Mouse (Mus musculus): ENCODE data around the gene Rheb.
"Not testable (repeated sequence)": the region's sequence is repeated elsewhere in the genome, so short reads cannot be mapped to it uniquely, and the experiment has no call there.

The Rheb gene

DNA sequence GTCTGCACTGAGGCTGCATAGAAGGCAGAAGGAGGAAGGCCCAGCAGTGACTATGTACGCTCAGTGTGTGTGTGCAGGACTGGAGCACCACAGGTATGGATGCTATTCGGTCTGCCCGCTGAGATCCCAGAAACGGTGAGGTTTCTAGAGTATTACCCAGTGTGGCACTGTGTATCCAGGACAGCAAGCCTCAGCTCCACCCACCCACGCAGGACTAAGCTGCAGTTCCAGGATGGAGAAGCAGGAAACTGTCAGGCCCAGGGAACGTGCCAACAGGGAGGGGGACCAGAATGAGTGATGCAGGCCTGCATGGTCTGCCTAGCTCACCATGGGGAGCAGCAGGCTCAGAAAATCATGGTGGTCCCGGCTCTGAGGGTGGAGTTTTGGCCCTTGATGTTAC lies 49.5 kb downstream of the Rheb start:
- DNase-seq (ENCODE audit: low spot score in 2 of 2): peak in 1 of 2 experiments; percentile 36

DNA sequence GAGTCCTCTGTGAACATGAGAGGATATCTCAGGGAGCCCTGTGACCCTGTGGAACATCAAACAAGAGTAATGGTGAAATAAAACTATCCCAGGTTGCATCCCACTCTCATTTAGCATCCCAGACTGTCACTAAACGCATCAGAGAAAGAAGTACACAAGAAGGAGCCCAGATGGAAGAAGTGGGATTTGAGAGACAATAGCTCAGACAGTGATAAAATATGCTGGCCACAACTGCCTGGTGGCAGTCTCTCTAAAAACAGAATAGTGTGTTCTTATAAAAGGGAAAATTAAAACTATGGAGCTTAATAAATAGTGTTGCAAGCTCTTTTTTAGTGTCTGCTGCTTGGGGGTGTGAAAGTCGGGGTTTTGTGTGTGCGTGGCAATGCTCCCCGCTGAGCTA lies 59.5 kb downstream of the Rheb start:
- DNase-seq (ENCODE audit: low spot score in 2 of 2): peak in 1 of 2 experiments; percentile 58

DNA sequence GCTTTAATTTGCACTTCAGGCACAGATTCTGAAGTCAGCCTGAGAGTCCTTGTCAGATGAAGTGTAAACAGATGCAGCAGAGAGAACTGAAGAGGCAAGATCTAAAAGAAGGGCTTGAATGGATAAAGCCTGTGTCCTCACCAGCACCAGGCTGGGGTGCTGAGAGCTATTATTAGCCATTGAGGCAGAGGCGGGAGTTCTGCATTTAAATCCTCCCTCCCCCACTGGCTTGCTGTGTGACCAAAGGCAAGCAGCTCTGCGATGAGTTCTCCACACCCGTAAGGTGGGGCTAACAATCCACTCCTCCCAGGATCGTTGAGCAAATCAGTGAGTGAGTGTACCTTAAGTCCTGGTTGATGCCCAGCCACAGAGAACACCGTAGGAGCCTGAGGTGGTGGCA lies 61.4 kb downstream of the Rheb start:
- DNase-seq (ENCODE audit: low spot score in 2 of 2): peak; percentile 59 to 79

DNA sequence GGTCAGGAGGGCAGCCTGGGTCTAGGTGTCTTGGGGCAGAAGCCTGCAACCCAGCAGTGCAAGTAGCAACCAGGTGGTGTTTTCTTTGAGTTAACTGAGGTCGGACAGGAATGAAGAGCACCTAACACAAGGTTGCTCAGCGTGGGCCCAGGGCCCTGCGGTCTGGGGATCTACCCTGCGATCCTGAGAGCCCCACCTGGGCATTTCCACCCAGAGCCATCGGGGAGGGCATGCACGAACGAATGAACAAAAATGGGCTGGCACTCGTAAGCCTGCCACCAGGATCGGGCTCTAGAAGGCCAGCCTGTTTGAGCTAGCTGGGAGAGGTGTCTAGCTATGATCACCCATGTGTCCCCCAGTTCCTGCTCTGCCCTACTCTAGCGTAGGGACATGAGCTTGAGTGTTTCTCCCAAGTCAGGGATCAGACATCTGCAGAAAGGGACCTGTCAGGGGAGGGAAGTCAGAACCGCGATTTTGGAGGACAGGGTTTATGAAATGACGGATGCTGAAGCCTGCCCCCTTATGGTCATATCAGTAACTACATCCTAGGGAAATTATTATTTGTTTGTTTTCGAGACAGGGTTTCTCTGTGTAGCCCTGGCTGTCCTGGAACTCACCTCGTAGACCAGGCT lies 62.4 kb downstream of the Rheb start:
- DNase-seq (ENCODE audit: low spot score in 2 of 2): no peak

DNA sequence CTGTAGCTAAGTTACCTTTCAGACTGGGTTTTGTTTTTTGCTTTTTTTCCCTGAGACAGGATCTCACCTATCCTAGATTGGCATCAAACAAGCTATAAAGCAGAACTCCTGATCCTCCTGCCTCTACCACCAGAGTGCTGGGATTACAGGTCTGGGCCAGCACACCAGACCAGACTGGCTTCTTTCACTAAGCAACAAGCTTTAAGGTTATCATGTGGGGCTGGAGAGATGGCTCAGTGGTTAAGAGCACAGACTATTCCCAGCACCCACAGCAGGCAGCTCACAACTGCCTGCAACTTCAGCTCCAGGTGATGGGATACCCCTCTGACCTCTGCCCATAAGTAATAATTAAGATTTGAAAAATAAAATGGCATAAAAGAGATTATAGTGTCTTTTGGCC lies 63.1 kb downstream of the Rheb start:
- no peak for DNase-seq (ENCODE audit: low spot score in 2 of 2)

DNA sequence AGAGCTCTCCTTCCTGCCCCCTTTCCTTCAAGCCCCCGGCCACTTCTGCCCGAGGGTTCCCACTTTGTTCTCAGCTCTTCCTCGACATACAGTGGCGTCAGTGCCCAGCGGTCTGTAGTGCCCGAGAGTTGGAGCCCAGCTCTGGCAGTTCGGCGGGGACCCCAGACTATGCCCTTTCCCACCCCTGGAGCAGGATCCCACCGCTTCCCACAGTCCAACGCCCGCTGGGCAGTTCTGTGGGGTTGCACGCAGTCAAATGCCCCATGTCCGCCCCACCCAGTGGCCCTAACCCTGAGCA lies 63.6 kb downstream of the Rheb start:
- no peak for DNase-seq (ENCODE audit: low spot score in 2 of 2)

DNA sequence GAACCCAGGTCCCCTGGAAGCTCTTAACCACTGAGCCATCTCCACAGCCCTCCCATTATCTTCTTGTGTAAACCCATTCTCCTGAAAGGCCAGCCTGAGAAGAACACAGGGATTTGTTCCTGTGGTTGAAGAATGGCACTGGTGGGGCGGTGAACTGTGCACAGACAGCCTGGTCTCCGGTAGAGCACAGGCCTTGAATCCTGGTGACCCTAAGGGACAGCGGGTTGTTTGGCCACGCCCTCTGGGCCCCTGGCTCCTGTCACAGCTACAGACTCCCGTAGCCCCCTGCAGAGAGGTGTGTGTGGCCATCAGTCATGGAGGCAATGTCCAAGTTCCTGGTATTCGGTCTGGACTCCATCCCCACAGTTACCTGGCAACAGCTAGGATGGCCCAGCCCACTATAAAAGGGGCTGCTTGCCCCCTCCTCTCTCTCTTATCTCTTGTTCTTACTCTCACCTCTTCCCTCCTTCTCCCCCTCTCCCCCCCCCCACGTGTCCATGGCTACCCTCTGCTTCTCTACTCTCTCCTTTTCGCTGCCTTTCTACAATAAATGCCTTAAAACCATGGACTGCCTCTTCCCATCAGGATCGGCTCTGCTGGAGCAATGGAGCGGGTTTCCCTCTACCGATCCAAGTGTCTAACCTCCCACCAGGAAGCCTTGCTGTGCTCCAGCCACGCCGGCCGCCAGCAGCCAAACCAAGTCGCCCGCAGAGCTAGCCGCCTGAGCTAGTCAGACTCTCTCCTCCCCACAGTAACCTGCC lies 64.2 kb downstream of the Rheb start:
- no peak for DNase-seq (ENCODE audit: low spot score in 2 of 2)

DNA sequence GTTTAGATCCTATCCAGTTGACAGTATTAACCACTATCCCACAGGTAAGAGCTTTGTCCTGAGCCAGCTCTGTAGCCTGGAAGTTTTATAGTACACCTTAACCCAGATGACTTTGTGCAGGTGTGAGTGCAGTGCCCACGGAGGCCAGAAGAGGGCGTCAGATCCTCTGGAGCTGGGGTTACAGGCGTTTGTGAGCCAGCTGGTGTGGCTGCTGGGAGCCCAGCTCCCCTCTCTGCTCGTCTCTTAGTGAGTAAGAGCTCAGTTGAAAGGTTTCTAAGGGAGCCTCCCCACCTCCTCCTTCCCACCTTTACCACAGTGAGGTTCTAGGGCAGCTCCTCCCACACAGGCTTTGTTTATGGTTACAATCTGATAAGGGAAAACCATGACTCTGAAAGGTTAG lies 65.7 kb downstream of the Rheb start:
- no peak for DNase-seq (ENCODE audit: low spot score in 2 of 2)

DNA sequence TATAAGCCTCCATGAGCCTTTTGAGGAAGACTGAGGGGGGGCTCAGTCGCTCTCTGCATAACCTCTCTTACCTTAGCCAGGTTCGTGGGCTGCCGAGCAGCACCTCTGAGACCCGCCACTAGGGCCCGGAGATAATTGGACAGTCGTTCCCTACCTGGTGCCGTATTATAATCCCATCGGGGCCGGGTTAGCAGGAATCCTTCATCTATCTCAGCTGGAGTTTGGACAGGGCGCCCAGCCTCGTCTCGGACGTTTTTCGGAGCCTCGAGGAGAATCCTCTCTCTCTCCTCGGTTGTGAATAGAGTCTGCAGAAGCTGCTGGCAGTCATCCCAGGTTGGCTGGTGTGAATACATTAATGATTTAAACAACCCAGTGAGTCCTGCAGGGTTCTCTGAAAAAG lies 67.9 kb downstream of the Rheb start:
- not testable (repeated sequence) for DNase-seq (ENCODE audit: low spot score in 2 of 2)

DNA sequence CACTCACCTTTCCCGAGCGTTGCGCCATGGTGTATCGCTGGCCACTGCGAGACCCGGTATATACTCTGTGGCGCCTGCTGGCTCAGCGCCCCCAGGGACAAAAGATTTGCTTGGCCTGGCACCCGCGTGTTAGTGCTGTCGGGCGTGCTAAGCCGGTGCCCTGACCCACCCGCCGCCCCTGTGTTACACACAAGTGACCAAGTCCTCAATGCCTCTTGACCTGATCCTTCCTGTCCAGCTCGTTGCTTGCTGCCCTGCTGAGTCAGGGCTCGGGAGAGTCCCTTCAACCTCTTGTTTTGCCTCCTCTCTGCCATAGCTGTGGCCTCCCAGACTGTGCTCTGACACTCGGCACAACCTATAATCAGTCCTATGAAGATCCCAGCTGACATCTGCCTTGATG lies 84.6 kb downstream of the Rheb start, which contains the start of gene Crygn:
Gene Crygn, minus strand, starts transcription at position 193 of the 400 bp plus-strand sequence.
- no peak for DNase-seq (ENCODE audit: low spot score in 2 of 2)

DNA sequence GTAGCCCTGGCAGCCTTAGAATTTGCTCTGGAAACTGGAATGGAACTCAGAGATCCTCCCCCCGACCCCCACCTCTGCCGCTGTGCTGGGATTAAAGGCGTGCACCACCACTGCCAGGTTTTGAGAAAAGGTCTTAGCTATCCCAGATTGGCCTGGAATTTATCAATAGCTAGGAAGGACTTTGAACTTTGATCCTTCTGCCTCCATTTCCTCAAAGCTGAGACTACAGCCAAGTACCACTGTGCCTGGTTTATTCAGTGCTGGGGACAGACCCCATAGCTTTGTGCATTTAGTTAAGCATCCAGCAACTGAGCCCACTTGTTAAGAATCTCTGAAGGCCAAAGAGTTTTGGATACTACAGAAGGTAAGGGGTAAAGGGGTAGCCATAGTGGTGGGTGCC lies 85.5 kb downstream of the Rheb start:
- DNase-seq (ENCODE audit: low spot score in 2 of 2): no peak
